Mouse (Mus musculus): ENCODE measurements around the gene Zfp687. TPM values are rescaled to one million over a fixed set of nuclear protein-coding genes. Genes with fewer than 3 reads are reported as not detected.
A peak's percentile ranks its signal among the peaks of the same experiment; 100 is the strongest.

Zfp687 gene
- polyA plus RNA-seq, 1 experiment from 2014 or later, result 9.9 TPM

DNA sequence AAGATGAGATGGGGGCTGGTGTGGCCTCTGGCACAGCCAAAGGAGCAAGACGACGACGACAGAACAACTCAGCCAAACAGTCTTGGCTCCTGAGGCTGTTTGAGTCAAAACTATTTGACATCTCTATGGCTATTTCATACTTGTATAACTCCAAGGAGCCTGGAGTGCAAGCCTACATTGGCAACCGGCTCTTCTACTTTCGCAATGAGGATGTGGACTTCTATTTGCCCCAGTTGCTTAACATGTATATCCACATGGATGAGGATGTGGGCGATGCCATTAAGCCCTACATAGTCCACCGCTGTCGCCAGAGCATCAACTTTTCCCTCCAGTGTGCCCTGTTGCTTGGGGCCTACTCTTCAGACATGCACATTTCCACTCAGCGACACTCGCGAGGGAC is 30.9 kb downstream of the Zfp687 start:
- H3K4me3 ChIP-seq (ENCODE audit: low read depth, low read length), result no peak overlapping the region
- no peaks in the 10 kb centered on the region for H3K27me3 ChIP-seq (replicated peaks; ENCODE audit: insufficient read depth, low read length)
- no peak overlapping the region for H3K9ac ChIP-seq (replicated peaks; ENCODE audit: low read depth)
- no peak overlapping the region for H3K4me2 ChIP-seq (replicated peaks; ENCODE audit: low read depth, low read length)
- no peaks in the 10 kb centered on the region for H3K9me3 ChIP-seq (ENCODE audit: low read length)
- TF ChIP-seq EP300 (IDR thresholded peaks at IDR 0.05) (no peak), CTCF (IDR thresholded peaks at IDR 0.05) (no peak)
- H3K27ac ChIP-seq (ENCODE audit: low read length), result no peak overlapping the region
- 78% methylated on average over 11 of the region's 11 CpGs for WGBS
- peaks cover 11% of the 10 kb centered on the region; the same call in 1 of the 2 replicates for H3K4me1 ChIP-seq (ENCODE audit: insufficient read depth, low read depth, low read length)
- peaks cover 9% of the 10 kb centered on the region; the same call in 1 of the 2 replicates for H3K36me3 ChIP-seq (ENCODE audit: insufficient read depth, low read length)
- DNase-seq (ENCODE audit: low spot score), result peak; percentile 40
- peak; percentile 72 for ATAC-seq

DNA sequence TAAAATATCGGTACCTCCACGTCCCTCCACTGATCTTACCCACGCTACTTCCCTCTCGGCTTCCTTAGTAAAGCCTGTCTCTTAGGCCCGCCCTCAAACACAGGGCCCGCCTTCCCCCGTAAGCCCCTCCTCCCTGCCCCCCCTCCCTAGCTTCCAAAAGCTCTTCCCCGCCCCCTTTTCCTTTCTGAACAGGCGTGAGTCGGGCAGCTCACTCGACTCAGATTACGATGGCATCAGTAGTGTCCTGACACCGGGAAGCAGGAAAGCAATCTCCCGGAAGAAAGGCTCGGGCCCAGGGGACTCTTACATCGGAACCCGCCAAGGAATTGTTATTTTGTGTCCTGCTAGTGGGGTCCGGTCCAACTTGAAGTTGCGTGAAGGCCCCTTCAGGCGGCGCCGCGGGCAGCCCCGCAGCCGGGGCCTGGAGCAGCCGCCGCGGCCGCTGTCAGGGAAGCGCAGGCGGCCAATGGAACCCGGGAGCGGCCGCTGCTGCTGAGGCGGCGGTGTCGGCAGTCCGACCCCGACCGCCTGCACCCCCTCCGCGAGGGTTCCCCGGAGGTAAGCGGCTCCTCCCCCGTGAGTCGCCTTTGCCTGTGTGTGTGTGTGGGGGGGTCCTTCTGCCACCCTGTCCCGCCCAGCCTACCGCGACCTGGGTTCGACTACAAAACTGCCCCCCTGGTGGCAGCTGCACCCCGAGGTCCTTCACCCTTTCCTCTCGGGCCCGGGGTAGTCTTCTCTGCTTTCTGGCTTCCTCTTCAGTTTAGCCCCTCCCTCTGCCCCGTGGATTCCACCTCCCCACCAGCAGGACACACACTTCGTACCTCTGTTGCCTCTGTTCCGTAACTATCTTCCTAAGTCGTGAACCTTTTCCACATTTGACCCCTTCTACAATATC is 40.5 kb downstream of the Zfp687 start, which contains the start of gene Pi4kb:
Pi4kb (plus strand) TSS at position 204 of the 895 bp plus-strand sequence.
- WGBS, result under 1% methylated on average over 51 of the region's 57 CpGs
- H3K4me1 ChIP-seq (ENCODE audit: insufficient read depth, low read depth, low read length), result peaks cover 12% of the 10 kb centered on the region; the same call in 1 of the 2 replicates
- DNase-seq (ENCODE audit: low spot score), result peak; percentile 96
- H3K27ac ChIP-seq (ENCODE audit: low read length), result peak within 1 kb of the TSS; percentile 98
- H3K9ac ChIP-seq (replicated peaks; ENCODE audit: low read depth), result peak within 1 kb of the TSS; percentile 94
- no peaks in the 10 kb centered on the region for H3K9me3 ChIP-seq (ENCODE audit: low read length)
- ATAC-seq, result peak; percentile 95
- H3K27me3 ChIP-seq (replicated peaks; ENCODE audit: insufficient read depth, low read length), result no peaks in the 10 kb centered on the region
- no peaks in the 10 kb centered on the region for H3K36me3 ChIP-seq (ENCODE audit: insufficient read depth, low read length)
- peak within 1 kb of the TSS; percentile 73 for H3K4me2 ChIP-seq (replicated peaks; ENCODE audit: low read depth, low read length)
- peak; percentile 11 for TF ChIP-seq CTCF (IDR thresholded peaks at IDR 0.05)
- peak; percentile 59 for TF ChIP-seq EP300 (IDR thresholded peaks at IDR 0.05)
- H3K4me3 ChIP-seq (ENCODE audit: low read depth, low read length), result peak within 1 kb of the TSS; percentile 94

DNA sequence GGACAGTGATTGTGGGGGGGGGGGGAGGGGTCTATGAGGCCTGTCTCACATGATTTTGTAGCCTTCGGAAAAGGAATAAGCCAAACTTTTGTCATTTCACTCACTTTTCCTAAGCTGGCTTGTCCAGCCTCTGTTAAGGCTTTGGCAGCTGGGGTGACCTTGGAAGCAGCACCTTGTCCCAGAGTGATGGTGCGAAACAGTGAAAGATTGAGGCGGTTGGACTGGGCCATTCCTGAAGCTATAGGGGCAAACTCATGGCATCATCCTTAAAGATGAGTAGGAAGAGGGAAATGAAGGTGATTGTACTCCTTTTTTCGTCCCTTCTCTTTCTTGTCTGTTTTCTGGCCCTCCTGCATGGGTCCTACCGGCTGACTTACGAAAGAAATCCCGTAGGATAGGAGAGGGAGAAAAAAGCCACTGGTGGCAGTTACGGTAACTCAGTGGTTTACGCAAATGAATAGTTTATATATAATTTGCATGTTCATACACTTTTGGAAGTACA is 41.2 kb downstream of the Zfp687 start:
- Histone ChIP-seq H3K27me3 (replicated peaks; ENCODE audit: insufficient read depth, low read length) (no peaks in the 10 kb centered on the region), H3K9me3 (ENCODE audit: low read length) (no peaks in the 10 kb centered on the region), H3K27ac (ENCODE audit: low read length) (no peak overlapping the region), H3K4me2 (replicated peaks; ENCODE audit: low read depth, low read length) (peak overlapping the region; percentile 73), H3K36me3 (ENCODE audit: insufficient read depth, low read length) (no peaks in the 10 kb centered on the region), H3K4me1 (ENCODE audit: insufficient read depth, low read depth, low read length) (peaks cover 12% of the 10 kb centered on the region; the same call in 1 of the 2 replicates), H3K4me3 (ENCODE audit: low read depth, low read length) (peak overlapping the region; percentile 94), H3K9ac (replicated peaks; ENCODE audit: low read depth) (peak overlapping the region; percentile 36; the same call in 1 of the 2 replicates)
- DNase-seq (ENCODE audit: low spot score), result no peak
- ATAC-seq, result peak; percentile 10
- 23% methylated on average over 9 of the region's 9 CpGs for WGBS
- TF ChIP-seq EP300 (IDR thresholded peaks at IDR 0.05) (no peak), CTCF (IDR thresholded peaks at IDR 0.05) (no peak)

DNA sequence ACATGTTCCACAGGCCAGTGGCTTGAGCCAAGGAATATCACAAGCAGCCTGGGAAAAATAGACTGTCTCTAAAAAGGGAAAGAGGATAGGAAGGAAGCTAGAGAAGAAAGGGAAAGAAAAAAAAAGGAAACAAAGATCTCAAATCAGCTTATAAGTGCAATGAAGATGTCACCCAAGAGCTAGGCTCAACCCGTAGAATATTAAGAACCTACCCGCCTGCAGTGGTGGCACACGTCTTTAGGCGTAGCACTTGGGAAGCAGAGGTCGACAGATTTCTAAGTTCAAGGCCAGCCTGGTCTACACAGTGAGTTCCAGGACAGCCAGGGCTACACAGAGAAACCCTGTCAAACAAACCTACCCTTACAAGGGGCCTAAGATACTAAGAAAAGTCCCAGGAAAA is 41.6 kb downstream of the Zfp687 start:
- WGBS, result 85% methylated on average over 5 of the region's 5 CpGs
- DNase-seq (ENCODE audit: low spot score) (no peak), ATAC-seq (no peak)
- Histone ChIP-seq H3K27ac (ENCODE audit: low read length) (no peak overlapping the region), H3K9me3 (ENCODE audit: low read length) (no peaks in the 10 kb centered on the region), H3K4me1 (ENCODE audit: insufficient read depth, low read depth, low read length) (peaks cover 12% of the 10 kb centered on the region; the same call in 1 of the 2 replicates), H3K4me2 (replicated peaks; ENCODE audit: low read depth, low read length) (peak overlapping the region; percentile 73; the same call in 1 of the 2 replicates), H3K36me3 (ENCODE audit: insufficient read depth, low read length) (no peaks in the 10 kb centered on the region), H3K9ac (replicated peaks; ENCODE audit: low read depth) (no peak overlapping the region), H3K4me3 (ENCODE audit: low read depth, low read length) (no peak overlapping the region), H3K27me3 (replicated peaks; ENCODE audit: insufficient read depth, low read length) (no peaks in the 10 kb centered on the region)
- no peak for TF ChIP-seq CTCF (IDR thresholded peaks at IDR 0.05)
- TF ChIP-seq EP300 (IDR thresholded peaks at IDR 0.05), result no peak

DNA sequence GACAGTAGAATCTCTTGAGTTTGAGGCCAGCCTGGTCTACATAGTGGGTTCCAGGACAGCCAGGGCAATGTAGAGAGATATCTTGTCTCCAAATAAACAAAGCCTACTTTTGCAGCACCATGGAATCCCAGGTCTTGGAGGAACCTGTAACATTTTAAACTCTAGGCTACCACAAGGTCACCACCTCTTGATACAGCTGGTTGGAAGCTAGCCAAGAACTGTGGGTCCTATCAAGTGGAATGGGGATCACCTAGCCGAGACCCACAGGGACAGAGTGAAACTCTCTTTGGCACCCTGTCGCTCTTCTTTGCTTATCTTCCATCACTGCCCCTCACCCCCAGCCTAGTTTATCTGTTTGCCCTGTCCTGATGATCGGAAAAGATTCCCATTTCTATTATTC is 42.7 kb downstream of the Zfp687 start:
- Histone ChIP-seq H3K27ac (ENCODE audit: low read length) (no peak overlapping the region), H3K27me3 (replicated peaks; ENCODE audit: insufficient read depth, low read length) (no peaks in the 10 kb centered on the region), H3K4me3 (ENCODE audit: low read depth, low read length) (no peak overlapping the region), H3K9ac (replicated peaks; ENCODE audit: low read depth) (no peak overlapping the region), H3K36me3 (ENCODE audit: insufficient read depth, low read length) (no peaks in the 10 kb centered on the region), H3K9me3 (ENCODE audit: low read length) (no peaks in the 10 kb centered on the region), H3K4me1 (ENCODE audit: insufficient read depth, low read depth, low read length) (peaks cover 12% of the 10 kb centered on the region; the same call in 1 of the 2 replicates), H3K4me2 (replicated peaks; ENCODE audit: low read depth, low read length) (no peak overlapping the region)
- WGBS, result 71% methylated on average over 3 of the region's 3 CpGs
- TF ChIP-seq CTCF (IDR thresholded peaks at IDR 0.05) (no peak), EP300 (IDR thresholded peaks at IDR 0.05) (no peak)
- ATAC-seq, result no peak
- no peak for DNase-seq (ENCODE audit: low spot score)

DNA sequence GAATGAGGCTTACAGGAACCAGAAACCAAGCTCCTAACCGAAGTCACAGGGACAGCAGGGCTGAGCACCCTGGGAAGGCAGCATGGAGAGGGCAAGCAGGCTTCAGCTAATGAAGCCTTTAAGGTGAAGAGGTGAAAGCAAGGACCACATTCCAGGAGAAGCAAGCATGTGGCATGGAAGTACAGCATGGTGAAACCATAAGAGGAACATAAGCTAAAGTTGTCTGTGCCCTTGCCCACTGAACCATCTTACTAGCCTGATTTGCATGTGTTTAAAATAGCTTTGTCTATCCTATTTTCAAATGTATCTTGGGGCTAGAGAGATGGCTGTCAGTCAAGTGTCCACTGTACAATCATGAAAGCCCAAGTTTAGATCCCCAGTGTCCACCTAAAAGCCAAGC is 49.4 kb downstream of the Zfp687 start:
- TF ChIP-seq EP300 (IDR thresholded peaks at IDR 0.05) (no peak), CTCF (IDR thresholded peaks at IDR 0.05) (no peak)
- Histone ChIP-seq H3K4me3 (ENCODE audit: low read depth, low read length) (no peak overlapping the region), H3K9me3 (ENCODE audit: low read length) (no peaks in the 10 kb centered on the region), H3K9ac (replicated peaks; ENCODE audit: low read depth) (no peak overlapping the region), H3K27me3 (replicated peaks; ENCODE audit: insufficient read depth, low read length) (no peaks in the 10 kb centered on the region), H3K4me1 (ENCODE audit: insufficient read depth, low read depth, low read length) (no peaks in the 10 kb centered on the region), H3K36me3 (ENCODE audit: insufficient read depth, low read length) (no peaks in the 10 kb centered on the region), H3K4me2 (replicated peaks; ENCODE audit: low read depth, low read length) (no peak overlapping the region), H3K27ac (ENCODE audit: low read length) (no peak overlapping the region)
- DNase-seq (ENCODE audit: low spot score) (no peak), ATAC-seq (no peak)
- 52% methylated on average over 1 of the region's 1 CpGs for WGBS
